Mouse (Mus musculus) intestine, embryonic 16.5 days (tissue): ENCODE data around the gene 0610030E20Rik. TPM values are rescaled to one million over a fixed set of nuclear protein-coding genes. Genes with fewer than 3 reads are reported as not detected.
A peak's percentile ranks its signal among the peaks of the same experiment; 100 is the strongest.

ENCODE experiments used
- ATAC-seq: fragments of 200-750 bp; cut with Nextera tagmentation; 2 replicates; pipeline ENCODE4 v1.8.0; 2017; ENCODE audit warnings: moderate TSS enrichment, moderate library complexity
- H3K27ac ChIP-seq: fragments of 300-500 bp; sonication (generic); 2 replicates; pipeline ENCODE4 v1.5.1; 2014; ENCODE audit warnings: mild to moderate bottlenecking, low read length
- H3K27me3 ChIP-seq: fragments of 300-500 bp; sonication (generic); replicated peaks from 2 replicates; pipeline ENCODE4 v1.6.1; 2014; ENCODE audit warnings: low read length, control low read depth, mixed read lengths; ENCODE audit not compliant: control insufficient read depth, insufficient read depth
- H3K36me3 ChIP-seq: fragments of 300-500 bp; sonication (generic); 2 replicates; pipeline ENCODE4 v1.6.1; 2014; ENCODE audit warnings: low read length, control low read depth; ENCODE audit not compliant: control insufficient read depth, insufficient read depth
- H3K4me1 ChIP-seq: fragments of 300-500 bp; sonication (generic); 2 replicates; pipeline ENCODE4 v1.6.1; 2014; ENCODE audit warnings: low read length, control low read depth, mixed read lengths; ENCODE audit not compliant: control insufficient read depth, insufficient read depth
- H3K4me2 ChIP-seq: fragments of 300-500 bp; sonication (generic); 2 replicates; pipeline ENCODE4 v1.6.1; 2014; ENCODE audit warnings: low read depth, low read length, control low read depth
- H3K4me3 ChIP-seq: fragments of 300-500 bp; sonication (generic); 2 replicates; pipeline ENCODE4 v1.5.1; 2014; ENCODE audit warnings: mild to moderate bottlenecking, low read length
- H3K9ac ChIP-seq: fragments of 300-500 bp; sonication (generic); 2 replicates; pipeline ENCODE4 v1.6.1; 2014; ENCODE audit warnings: low read depth, low read length
- H3K9me3 ChIP-seq: fragments of 300-500 bp; sonication (generic); 2 replicates; pipeline ENCODE4 v1.6.1; 2016; ENCODE audit warnings: low read length, control low read depth; ENCODE audit not compliant: control insufficient read depth
- WGBS: fragments of 180-500 bp; shearing (Covaris S2); extraction: QIAGEN DNeasy Blood & Tissue Kit; methylation state at CpG from one replicate; pipeline ENCODE4 v1.1.7; 2014; 5-methylcytosine and 5-hydroxymethylcytosine counted together
- polyA plus RNA-seq: library from polyadenylated mRNA; unstranded; fragments of >200 nt; fragmentation: Nextera tagmentation; extraction: Ambion mirVana; gene quantifications from 2 replicates; pipeline ENCODE4 v1.2.1, GENCODE M21; 2015

0610030E20Rik gene
- polyA plus RNA-seq, 1 experiment from 2014 or later, result 27.6 TPM

DNA sequence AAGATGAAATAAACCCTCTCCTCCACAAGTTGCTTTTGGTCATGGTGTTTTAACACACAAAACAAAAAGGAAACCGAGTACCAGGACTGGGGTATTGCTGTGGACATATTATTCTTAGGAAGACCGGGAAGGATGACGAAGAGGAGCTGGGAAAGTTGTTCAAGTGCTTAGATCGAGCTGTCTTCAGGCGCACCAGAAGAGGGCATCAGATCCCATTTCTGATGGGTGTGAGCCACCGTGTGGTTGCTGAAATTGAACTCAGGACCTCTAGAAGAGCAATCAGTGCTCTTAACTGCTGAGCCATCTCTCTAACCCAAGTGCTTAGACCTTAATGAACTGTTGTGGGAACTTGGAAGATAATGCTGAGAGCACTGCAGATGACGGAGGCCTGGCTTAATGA, 16.9 kb downstream of the 0610030E20Rik start:
- Histone ChIP-seq H3K27me3 (no peaks in the 10 kb centered on the region), H3K4me3 (no peak overlapping the region), H3K36me3 (no peaks in the 10 kb centered on the region), H3K9me3 (no peaks in the 10 kb centered on the region), H3K9ac (no peak overlapping the region), H3K4me1 (peaks cover 21% of the 10 kb centered on the region), H3K4me2 (no peak overlapping the region), H3K27ac (no peak overlapping the region)
- WGBS, result 41% methylated on average over 7 of the region's 7 CpGs
- no peak for ATAC-seq

DNA sequence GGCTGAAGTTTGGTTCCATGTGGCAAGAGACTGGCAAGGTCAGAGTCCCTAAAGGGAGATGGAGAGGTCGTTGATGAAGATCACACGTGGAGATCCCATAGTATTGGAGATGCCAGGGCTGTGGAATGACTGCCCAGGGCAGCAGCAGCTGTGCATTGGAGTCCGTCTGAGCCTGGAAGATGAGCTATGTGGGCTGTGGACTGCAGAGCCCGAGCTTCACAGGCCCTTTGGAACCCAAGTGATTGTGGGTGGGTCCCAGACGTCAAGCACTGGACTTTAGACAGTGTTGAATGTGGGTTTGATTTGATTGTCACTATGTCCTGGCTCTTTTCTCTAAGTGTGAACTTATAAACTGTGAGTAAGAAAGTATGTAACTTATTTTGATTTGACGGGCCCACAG, 17.9 kb downstream of the 0610030E20Rik start:
- Histone ChIP-seq H3K9me3 (no peaks in the 10 kb centered on the region), H3K4me2 (no peak overlapping the region), H3K36me3 (no peaks in the 10 kb centered on the region), H3K4me1 (peaks cover 16% of the 10 kb centered on the region), H3K27ac (no peak overlapping the region), H3K9ac (no peak overlapping the region), H3K4me3 (no peak overlapping the region), H3K27me3 (no peaks in the 10 kb centered on the region)
- WGBS, result 55% methylated on average over 6 of the region's 6 CpGs
- ATAC-seq, result no peak

DNA sequence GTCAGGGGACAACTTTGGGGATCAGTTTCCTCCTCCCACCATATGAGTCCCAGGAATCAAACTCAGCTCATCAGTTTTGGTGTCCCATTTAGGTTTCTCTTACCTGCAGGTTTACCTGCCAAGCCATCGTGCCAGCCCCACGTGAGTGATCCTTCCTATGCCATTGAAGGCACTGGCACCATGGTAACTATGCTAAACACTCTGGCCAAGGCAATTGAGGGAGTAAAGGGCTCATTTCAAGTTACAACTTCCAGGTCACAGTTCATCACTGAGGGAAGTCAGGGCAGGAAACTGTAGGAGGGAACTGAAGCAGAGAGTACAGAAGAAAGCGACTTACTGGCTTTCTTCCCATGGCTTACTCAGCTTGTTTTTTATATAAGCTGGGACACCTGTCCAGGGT, 19.2 kb downstream of the 0610030E20Rik start:
- Histone ChIP-seq H3K27ac (no peak overlapping the region), H3K4me1 (peaks cover 15% of the 10 kb centered on the region), H3K36me3 (no peaks in the 10 kb centered on the region), H3K9me3 (no peaks in the 10 kb centered on the region), H3K9ac (no peak overlapping the region), H3K27me3 (no peaks in the 10 kb centered on the region), H3K4me2 (no peak overlapping the region), H3K4me3 (no peak overlapping the region)
- no peak for ATAC-seq
- WGBS, result 69% methylated on average over 3 of the region's 3 CpGs

DNA sequence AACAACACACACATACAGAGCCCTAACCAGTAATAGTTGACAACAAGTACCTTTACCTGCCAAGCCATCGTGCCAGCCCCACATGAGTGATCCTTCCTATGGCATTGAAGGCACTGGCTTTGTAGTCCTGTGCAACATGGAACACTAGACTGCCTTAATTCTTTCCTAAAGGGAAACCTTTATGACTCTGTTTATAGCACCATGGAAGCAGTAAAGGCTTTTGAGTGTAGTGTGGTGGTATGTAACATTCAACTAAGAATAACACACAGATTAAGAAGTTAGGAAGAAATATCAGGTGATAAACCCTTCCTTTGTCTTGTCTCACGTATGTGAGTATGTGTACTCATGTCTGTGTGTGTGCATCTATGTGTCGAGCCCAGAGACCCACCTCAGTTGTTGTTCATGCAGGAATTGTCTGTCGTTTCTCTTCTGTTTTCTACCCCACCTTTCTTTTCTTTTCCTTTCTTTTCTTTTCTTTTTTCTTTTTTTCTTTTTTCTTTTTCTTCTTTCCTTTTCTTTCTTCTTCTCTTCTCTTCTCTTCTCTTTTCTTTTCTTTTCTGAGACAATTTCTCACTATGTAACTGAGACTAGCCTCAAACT, 19.8 kb downstream of the 0610030E20Rik start, which contains the start of gene Rnf181:
Gene Rnf181, minus strand, starts transcription at position 113 of the 600 bp plus-strand sequence.
- Histone ChIP-seq H3K36me3 (no peaks in the 10 kb centered on the region), H3K4me2 (no peak within 1 kb of the TSS), H3K9ac (no peak within 1 kb of the TSS), H3K9me3 (no peaks in the 10 kb centered on the region), H3K4me3 (no peak within 1 kb of the TSS), H3K27me3 (no peaks in the 10 kb centered on the region), H3K27ac (no peak within 1 kb of the TSS), H3K4me1 (peaks cover 13% of the 10 kb centered on the region; the same call in 1 of the 2 replicates)
- ATAC-seq, result no peak
- 67% methylated on average over 4 of the region's 4 CpGs for WGBS

DNA sequence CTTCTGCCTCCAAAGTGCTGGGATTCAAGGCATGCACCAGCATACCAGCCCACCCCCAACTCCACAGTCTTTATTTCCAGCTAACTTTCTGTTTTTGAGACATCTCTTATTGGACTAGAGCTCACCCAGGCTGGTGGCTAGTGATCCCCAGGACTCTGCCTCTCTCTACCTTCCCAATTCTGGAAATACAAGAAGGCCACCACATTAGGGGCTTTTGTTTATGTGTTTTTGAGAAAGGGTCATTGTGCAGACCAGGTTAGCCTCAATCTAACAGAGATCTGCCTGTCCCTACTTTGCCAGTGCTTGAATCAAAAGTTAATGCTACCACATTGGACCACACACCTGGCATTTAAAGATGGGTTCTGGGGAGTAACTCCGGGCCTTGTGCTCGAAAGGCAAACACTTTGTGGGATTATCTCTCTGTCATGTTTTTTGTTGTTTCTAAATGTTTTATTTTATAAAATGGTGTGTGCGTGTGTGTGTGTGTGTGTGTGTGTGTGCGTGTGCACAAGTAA, 20.4 kb downstream of the 0610030E20Rik start:
- H3K4me1 ChIP-seq, result peaks cover 13% of the 10 kb centered on the region; the same call in 1 of the 2 replicates
- no peak overlapping the region for H3K27ac ChIP-seq
- WGBS, result 89% methylated on average over 4 of the region's 4 CpGs
- H3K4me2 ChIP-seq, result no peak overlapping the region
- no peaks in the 10 kb centered on the region for H3K9me3 ChIP-seq
- H3K4me3 ChIP-seq, result no peak overlapping the region
- H3K9ac ChIP-seq, result no peak overlapping the region
- no peak for ATAC-seq
- H3K27me3 ChIP-seq, result no peaks in the 10 kb centered on the region
- H3K36me3 ChIP-seq, result no peaks in the 10 kb centered on the region

DNA sequence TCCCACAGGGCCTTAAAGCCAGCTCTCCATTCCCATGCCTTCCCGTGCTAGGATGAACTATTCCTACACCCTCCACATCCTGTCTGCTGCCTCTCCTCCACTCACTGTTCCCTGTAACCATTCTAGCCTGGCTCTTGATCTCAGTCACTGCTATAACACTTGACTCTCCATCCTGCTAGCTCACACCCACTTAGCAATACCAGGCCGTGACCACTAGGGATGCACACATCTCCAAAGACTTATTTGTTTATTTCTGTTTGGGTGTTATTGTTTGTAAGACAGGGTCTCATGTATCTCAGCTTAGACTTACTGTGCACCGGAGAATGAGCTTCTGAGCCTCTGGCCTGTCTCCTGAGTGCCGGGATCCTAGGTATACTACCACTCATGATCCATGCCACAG, 22.4 kb downstream of the 0610030E20Rik start:
- ATAC-seq, result no peak
- peaks cover 22% of the 10 kb centered on the region; the same call in 1 of the 2 replicates for H3K4me1 ChIP-seq
- no peak overlapping the region for H3K9ac ChIP-seq
- no peak overlapping the region for H3K4me3 ChIP-seq
- no peaks in the 10 kb centered on the region for H3K9me3 ChIP-seq
- 75% methylated on average over 4 of the region's 4 CpGs for WGBS
- H3K36me3 ChIP-seq, result no peaks in the 10 kb centered on the region
- H3K27me3 ChIP-seq, result no peaks in the 10 kb centered on the region
- no peak overlapping the region for H3K4me2 ChIP-seq
- H3K27ac ChIP-seq, result no peak overlapping the region

DNA sequence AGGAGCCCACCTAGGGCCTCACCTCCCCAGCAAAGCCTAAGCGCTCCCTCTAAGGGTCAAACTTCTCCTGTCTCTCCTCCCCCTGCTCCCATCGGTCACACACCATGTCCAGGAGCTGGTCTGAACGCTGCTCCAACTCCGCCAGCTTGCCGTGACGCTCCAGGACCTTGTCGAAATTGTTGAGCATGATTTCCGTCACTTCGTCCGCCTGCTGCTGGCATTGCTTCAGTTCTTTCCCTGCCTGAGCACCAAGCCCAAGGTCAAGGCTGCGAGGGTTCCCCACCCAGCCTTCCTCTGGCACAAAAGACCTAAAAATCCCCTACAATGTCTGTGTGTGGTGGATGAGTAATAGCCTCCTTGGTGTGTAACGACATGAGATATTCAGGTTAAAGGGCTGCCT, 23.0 kb downstream of the 0610030E20Rik start:
- Histone ChIP-seq H3K4me2 (no peak overlapping the region), H3K27ac (no peak overlapping the region), H3K9ac (no peak overlapping the region; the same call in 1 of the 2 replicates), H3K4me1 (peaks cover 25% of the 10 kb centered on the region), H3K27me3 (no peaks in the 10 kb centered on the region), H3K4me3 (no peak overlapping the region), H3K36me3 (no peaks in the 10 kb centered on the region), H3K9me3 (no peaks in the 10 kb centered on the region)
- 78% methylated on average over 12 of the region's 12 CpGs for WGBS
- ATAC-seq, result no peak

DNA sequence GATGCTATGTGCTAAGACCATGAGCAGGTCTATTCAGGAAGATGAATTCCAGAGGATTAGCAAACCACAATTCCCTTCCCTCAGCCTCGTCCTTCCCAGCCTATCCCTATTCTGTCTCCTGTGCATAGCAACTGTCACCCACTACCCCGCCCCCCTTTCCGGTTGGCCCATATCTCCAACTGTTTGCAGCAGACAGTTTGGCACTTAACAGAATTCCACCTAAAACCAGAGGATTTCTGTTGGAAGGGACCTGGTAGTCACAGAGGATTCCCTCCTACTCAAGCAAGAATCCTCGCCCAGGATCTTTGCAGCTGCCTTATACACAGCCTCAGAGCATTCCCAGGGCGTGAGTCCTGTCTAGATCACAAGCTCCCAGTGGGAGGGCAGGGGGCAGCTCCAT, 24.0 kb downstream of the 0610030E20Rik start:
- H3K4me3 ChIP-seq, result no peak overlapping the region
- WGBS, result 38% methylated on average over 5 of the region's 5 CpGs
- H3K4me1 ChIP-seq, result peaks cover 25% of the 10 kb centered on the region
- ATAC-seq, result peak; percentile 37; the same call in 1 of the 2 replicates
- no peaks in the 10 kb centered on the region for H3K27me3 ChIP-seq
- H3K9me3 ChIP-seq, result no peaks in the 10 kb centered on the region
- no peak overlapping the region for H3K27ac ChIP-seq
- no peak overlapping the region for H3K4me2 ChIP-seq
- H3K36me3 ChIP-seq, result no peaks in the 10 kb centered on the region
- H3K9ac ChIP-seq, result no peak overlapping the region

DNA sequence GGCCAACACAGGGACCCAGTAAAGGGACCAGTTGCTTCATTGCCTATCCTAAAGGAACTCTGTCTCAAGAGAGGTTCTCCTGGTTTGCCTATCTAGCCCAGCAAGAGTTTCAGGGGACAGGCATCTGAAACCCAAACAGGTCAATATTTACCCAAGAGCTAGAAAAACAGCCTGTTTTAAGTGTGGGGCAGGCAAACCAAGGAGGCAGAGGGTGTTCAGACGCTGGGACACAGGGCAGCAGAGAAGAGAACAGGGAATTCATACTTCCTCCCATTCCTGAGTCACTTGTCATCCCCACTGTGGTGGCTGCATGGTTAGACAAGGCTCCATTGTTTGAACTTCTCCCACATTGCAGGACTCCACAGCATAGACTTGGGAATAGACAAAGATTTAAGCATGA, 24.5 kb downstream of the 0610030E20Rik start:
- Histone ChIP-seq H3K4me2 (no peak overlapping the region), H3K4me3 (no peak overlapping the region), H3K27ac (no peak overlapping the region), H3K36me3 (no peaks in the 10 kb centered on the region), H3K9me3 (no peaks in the 10 kb centered on the region), H3K27me3 (no peaks in the 10 kb centered on the region), H3K4me1 (peaks cover 25% of the 10 kb centered on the region), H3K9ac (no peak overlapping the region)
- WGBS, result 26% methylated on average over 1 of the region's 1 CpGs
- ATAC-seq, result no peak

DNA sequence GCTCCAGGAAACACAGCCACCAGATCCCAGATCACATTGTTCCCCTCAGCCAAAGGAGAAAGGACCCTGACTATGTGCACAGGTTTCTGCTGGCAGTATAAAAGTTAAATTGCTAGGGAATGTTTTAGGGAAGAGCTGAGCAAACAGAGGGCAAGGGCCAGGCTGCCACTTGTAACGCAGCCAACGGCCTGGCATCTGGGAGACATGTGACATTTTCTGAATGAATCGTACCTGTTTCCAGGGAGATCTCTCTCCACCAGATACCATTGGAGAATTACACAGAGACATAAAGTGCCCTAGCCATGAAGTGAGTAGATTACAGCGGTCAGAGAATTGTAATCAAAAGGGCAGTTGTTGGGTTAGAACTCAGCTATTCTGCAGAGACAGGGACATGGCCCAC, 26.1 kb downstream of the 0610030E20Rik start:
- H3K9ac ChIP-seq, result no peak overlapping the region
- no peak for ATAC-seq
- 72% methylated on average over 4 of the region's 4 CpGs for WGBS

More for the DNA sequence above, 26.1 kb downstream of the 0610030E20Rik start:
- Histone ChIP-seq H3K4me1 (peaks cover 25% of the 10 kb centered on the region), H3K36me3 (no peaks in the 10 kb centered on the region), H3K27ac (no peak overlapping the region), H3K27me3 (no peaks in the 10 kb centered on the region), H3K9me3 (no peaks in the 10 kb centered on the region), H3K4me3 (no peak overlapping the region), H3K4me2 (no peak overlapping the region)
